In the genomic region with DNA sequence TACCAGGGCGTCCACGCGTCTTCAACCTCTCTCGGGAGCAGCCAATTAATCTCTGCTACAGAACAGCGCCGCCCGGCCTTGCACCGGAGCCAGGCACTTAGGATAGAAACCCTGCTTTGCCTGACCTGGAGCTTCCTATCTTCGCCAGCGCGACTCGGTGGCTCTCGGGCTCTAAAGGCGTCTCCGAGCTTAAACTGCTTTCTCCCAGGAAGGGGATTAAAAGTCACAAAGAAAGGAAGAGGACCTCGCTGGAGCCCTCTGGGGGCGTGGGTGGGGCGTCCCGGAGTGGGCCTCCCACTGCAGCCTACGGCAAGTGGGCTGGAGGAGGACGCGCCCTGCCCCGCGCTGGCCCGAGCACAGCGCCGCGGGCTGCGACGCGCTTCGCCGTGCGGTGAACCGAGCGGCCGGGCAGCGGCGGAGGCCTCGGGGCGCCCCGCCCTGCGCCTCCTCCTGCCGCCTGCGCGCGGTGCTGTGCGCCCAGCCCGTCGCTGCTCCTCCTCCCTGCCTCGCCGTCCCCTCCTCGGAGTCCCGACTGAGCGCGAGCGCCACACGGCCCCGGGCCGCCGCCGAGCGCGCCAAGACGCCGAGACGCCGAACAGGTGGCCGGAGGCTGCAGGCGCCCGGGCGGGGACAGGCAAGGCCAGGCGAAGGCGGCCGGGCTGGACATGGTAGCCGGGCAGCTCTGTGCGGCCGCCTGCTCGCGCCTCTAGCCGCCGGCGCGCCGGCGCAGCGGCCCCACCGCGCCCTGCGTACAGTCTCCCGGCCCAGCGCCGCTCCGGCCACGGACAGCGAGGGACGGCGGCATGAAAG, we compare ENCODE assay signal across 7 mouse cellular contexts. TPM values are rescaled to one million over a fixed set of nuclear protein-coding genes. Genes with fewer than 3 reads are reported as not detected.
A peak's percentile ranks its signal among the peaks of the same experiment; 100 is the strongest.
DNase-seq lines count a peak whose midpoint lies in the region; ATAC-seq lines count a peak whose summit lies in the region.

A gene (plus strand): TSS at position 343 of the 810 bp plus-strand sequence.

- H3K4me2 ChIP-seq in midbrain, embryonic 12.5 days (replicated peaks) = peak within 1 kb of the TSS; percentile 70
- H3K4me2 ChIP-seq in stomach, embryonic 15.5 days = peak within 1 kb of the TSS; percentile 76

- WGBS in midbrain, embryonic 12.5 days = 0% methylated on average over 77 of the region's 98 CpGs
- WGBS in stomach, embryonic 15.5 days = under 1% methylated on average over 92 of the region's 98 CpGs

- H3K27me3 ChIP-seq in midbrain, embryonic 12.5 days = no peaks in the 10 kb centered on the region
- H3K27me3 ChIP-seq in stomach, embryonic 15.5 days (replicated peaks) = no peaks in the 10 kb centered on the region

- peak within 1 kb of the TSS; percentile 86 for H3K9ac ChIP-seq in midbrain, embryonic 12.5 days (replicated peaks)
- peak within 1 kb of the TSS; percentile 96 for H3K9ac ChIP-seq in stomach, embryonic 15.5 days

- peaks cover 27% of the 10 kb centered on the region for H3K4me1 ChIP-seq in midbrain, embryonic 12.5 days
- peaks cover 8% of the 10 kb centered on the region for H3K4me1 ChIP-seq in stomach, embryonic 15.5 days

- peak within 1 kb of the TSS; percentile 92 for H3K27ac ChIP-seq in midbrain, embryonic 12.5 days (replicated peaks)
- peak within 1 kb of the TSS; percentile 99 for H3K27ac ChIP-seq in stomach, embryonic 15.5 days

- no peaks in the 10 kb centered on the region for H3K36me3 ChIP-seq in midbrain, embryonic 12.5 days
- H3K36me3 ChIP-seq in stomach, embryonic 15.5 days = no peaks in the 10 kb centered on the region

- H3K4me3 ChIP-seq in midbrain, embryonic 12.5 days = peak within 1 kb of the TSS; percentile 95
- H3K4me3 ChIP-seq in stomach, embryonic 15.5 days (replicated peaks) = peak within 1 kb of the TSS; percentile 94

- no peaks in the 10 kb centered on the region for H3K9me3 ChIP-seq in midbrain, embryonic 12.5 days
- H3K9me3 ChIP-seq in stomach, embryonic 15.5 days = no peaks in the 10 kb centered on the region

- DNase-seq in adrenal gland, postnatal 36 days = peak; percentile 86 to 88
- peak; percentile 69 for DNase-seq in embryo, embryonic 11.5 days (ENCODE audit: low read depth, low spot score)
- no peak for DNase-seq in gonadal fat pad, adult 2 months (ENCODE audit: low read depth)
- DNase-seq in kidney, adult 11 months = peak; percentile 72
- peak; percentile 81 for DNase-seq in left cerebral cortex, postnatal 4 days

- ATAC-seq in midbrain, embryonic 12.5 days (ENCODE audit: low FRiP score, low read depth) = peak; percentile 95
- peak; percentile 93 for ATAC-seq in stomach, embryonic 15.5 days (ENCODE audit: insufficient read depth, low FRiP score, low read depth)

- intact Hi-C loops in left cerebral cortex, postnatal 4 days (cut with DNase I) = loop anchor here (10.0 kb wide), 1 partner anchor 71 kb away; no protein-coding TSS in a partner anchor

RNA-seq across cellular contexts. Expression of the gene that starts here (rescaled TPM):
- 10 to 100 TPM; 40.4 to 41.3 TPM for total RNA-seq in adrenal gland, postnatal 36 days (2021)
- 31.5 and 32.4 TPM in 2 replicates for polyA plus RNA-seq in gonadal fat pad, adult 2 months (2012; rRNA removed)
- total RNA-seq in left cerebral cortex, postnatal 4 days (2021) = 10 to 100 TPM; 25.5 to 27.0 TPM
- 36.6 and 39.4 TPM in 2 replicates for polyA plus RNA-seq in midbrain, embryonic 12.5 days (2016; fragmentation: Nextera tagmentation; extraction: Ambion mirVana)
- polyA plus RNA-seq in stomach, embryonic 15.5 days (2015; fragmentation: Nextera tagmentation; extraction: Ambion mirVana) = 27.6 and 28.3 TPM in 2 replicates
